Mouse (Mus musculus) megakaryocyte progenitor cell, adult 5-6 weeks (primary cell): ENCODE measurements around the gene Myd88. TPM values are rescaled to one million over a fixed set of nuclear protein-coding genes. Genes with fewer than 3 reads are reported as not detected.
"Not testable (repeated sequence)": the region's sequence is repeated elsewhere in the genome, so short reads cannot be mapped to it uniquely, and the experiment has no call there.

Source experiments
- ATAC-seq: replicated peaks from 2 replicates; pipeline ENCODE4 v1.8.0; 2016; ENCODE audit warnings: mild to moderate bottlenecking, moderate TSS enrichment, inconsistent platforms; ENCODE audit not compliant: poor library complexity
- total RNA-seq, 2 experiments: library from RNA; stranded (forward) in 1 of 2; stranded (reverse) in 1 of 2; fragments of 157-497, 149-512 nt in 1 of 2; fragments of 200-1000 nt in 1 of 2; gene quantifications; 2 replicates each; pipeline versions ENCODE4 v1.2.3 to v1.2.4; 2015 to 2017

Myd88 gene
- total RNA-seq (2015) (33.4 and 34.6 TPM in 2 replicates), total RNA-seq (2017) (21.2 and 23.1 TPM in 2 replicates)

GRCm38 (mm10) chr9:119340909-119341816, at the start of gene Myd88:
Myd88 (minus strand) TSS chr9:119341411.
- ATAC-seq, result peak; percentile 87

- no peak for ATAC-seq
Observed at GRCm38 (mm10) chr9:119390214-119390613, 49.0 kb upstream of the Myd88 start.

- peak; percentile 54; the same call in 1 of the 2 replicates for ATAC-seq
Observed at GRCm38 (mm10) chr9:119388956-119389355, 47.7 kb upstream of the Myd88 start.

DNA sequence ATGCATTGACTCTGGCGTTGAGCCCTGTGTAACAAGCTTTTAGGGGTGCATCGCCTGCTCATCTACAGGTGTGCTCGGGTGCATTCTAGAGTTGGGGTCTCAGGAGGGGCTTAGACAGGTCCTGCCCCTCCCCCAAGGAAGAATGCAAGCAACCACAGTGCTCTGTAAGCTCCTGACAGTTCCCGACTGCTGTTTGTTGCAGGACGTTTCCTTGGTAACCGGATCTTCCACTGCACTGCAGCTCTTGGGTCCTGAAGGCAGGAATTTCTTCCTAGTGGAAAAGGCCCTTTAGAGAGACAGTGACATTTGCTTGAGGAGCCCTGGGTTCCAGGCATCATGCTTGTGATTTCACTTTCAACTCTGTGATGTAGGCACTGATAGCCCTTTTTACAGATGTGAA, 41.4 kb upstream of the Myd88 start:
- ATAC-seq, result no peak

DNA sequence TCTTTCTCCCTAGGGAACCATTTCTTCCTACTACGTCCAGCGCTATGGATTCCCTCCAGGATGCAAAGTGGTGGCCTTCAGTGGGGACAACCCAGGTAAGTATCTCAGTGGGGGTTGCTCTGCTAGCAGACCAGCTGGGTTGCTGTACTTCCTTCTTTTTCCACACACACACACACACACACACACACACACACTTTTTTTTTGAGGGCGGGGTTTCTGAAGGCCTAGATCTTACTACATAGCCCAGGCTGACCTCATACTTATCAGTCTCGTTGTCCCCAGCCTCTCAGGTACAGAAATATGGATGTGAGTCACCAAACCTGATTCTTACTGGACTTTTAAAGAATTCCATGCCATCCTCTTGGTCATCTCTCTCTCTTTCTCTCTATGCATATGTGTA, 37.0 kb upstream of the Myd88 start:
- peak; percentile 52; the same call in 1 of the 2 replicates for ATAC-seq

DNA sequence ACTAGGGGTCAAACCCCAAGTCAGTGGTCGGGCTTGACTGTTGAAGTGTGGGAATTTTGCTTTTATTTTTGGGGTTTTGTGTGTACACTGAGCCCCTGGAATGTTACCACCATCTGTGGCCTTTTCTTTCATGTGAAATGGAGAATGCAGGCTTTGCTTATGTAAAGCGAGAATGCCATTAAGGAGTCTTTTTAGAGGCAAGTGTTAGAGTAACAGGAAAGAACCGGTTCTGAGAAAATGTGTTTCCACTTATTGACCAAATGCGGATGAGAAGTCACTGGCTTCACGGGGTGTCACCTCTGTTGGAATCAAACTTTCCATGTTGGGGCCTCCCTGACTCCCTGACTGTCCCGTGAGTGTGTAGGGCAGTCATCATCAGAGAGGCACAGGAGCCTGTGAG, 34.3 kb upstream of the Myd88 start:
- ATAC-seq, result no peak

DNA sequence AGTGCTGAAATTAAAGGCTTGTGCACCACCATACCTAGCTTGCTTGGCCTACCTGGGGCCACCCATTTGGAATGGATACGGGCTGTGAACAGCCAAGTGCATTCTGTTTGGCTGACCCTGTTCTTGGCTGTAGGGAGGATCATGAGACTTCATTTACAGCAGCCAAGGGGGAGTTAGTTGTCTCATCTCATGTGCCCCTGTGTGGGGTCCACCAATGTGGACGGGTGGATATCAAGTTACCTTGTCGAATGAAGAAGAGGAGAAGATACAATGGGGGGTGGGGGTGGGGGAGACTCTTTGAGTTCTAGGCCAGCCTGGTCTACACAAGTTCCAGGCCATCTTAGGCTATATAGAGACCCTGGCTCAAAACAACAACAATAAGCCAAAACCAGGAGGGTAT, 33.8 kb upstream of the Myd88 start:
- ATAC-seq, result no peak

- ATAC-seq, result no peak
Observed at GRCm38 (mm10) chr9:119371251-119371650, 30.0 kb upstream of the Myd88 start.

DNA sequence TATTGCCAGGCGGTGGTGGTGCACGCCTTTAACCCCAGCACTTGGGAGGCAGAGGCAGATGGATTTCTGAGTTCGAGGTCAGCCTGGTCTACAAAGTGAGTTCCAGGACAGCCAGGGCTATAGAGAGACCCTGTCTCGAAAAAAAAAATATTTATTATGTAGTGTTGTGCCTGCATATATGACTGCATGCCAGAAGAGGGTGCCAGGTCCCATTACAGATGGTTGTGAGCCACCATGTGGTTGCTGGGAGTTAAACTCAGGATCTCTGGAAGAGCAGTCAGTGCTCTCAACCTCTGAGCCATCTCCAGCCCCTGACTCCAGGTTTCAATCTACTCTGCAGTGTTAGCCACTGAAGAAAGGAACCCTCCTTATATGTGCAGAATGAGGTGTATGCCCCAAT, 29.6 kb upstream of the Myd88 start:
- ATAC-seq, result not testable (repeated sequence)

DNA sequence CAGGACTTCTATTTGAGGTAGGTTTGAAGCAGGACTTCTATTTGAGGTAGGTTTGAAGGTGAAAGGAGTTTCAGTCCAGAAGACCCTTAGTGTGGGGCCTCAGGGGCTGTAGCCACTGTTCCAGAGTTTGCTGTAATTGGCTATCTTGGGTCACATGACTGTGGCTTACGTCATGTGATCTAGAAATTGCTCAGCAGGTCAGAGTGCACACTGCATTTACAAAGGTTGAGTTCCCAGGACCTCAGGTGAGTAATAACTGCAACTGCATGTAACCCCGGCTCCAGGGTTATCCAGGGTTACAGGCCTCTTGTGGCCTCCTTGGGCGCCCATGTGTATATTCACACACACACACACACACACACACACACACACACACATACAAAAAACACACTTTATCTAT, 27.2 kb upstream of the Myd88 start:
- ATAC-seq, result no peak

- ATAC-seq, result peak; percentile 77
Observed at GRCm38 (mm10) chr9:119365284-119365683, 24.1 kb upstream of the Myd88 start, which contains the start of gene Slc22a14. Slc22a14 (minus strand) TSS chr9:119365553.

DNA sequence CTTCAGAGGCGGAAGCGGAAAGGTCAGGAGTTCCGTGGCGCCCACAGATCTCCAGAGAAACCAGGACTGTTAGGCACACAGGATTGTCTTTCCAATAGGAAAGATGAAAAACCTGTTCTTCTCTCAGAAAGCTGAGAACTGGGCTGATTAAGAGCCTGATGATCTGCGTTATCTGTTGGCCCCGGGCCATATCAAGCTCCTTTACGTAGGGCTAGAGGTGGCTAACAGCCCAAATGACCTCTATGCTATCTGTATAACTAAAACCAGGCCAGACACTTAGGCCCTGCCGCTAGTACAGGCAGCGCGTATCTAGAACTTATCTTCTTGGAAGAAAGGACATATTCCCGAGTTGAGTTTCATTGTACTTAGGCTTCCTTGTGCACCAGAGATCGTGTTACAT, 22.0 kb upstream of the Myd88 start:
- ATAC-seq, result no peak

GRCm38 (mm10) chr9:119361416-119361815, 20.2 kb upstream of the Myd88 start:
- ATAC-seq, result no peak

DNA sequence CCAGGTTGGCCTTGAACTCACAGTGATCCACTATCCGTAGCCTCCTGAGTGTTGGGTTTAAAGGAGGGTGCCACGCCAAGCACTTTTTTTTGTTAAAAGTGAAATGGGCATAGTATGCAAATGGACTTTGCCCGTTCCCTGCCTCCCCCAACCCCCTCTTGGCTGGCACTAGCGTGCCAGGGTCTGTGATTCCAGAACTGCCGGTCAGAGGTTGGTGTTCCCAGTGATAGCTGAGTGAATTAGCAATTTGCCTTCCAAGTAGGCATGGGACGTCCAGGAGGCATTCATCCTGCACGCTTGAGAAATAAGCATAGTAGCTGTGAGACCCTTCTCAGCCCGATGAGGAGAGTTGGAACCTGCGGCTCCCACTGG, 16.8 kb upstream of the Myd88 start:
- no peak for ATAC-seq

GRCm38 (mm10) chr9:119357331-119358057, 16.3 kb upstream of the Myd88 start, which contains the start of gene Xylb:
Xylb (plus strand) TSS chr9:119357381.
- peak; percentile 99 for ATAC-seq

- ATAC-seq, result no peak
Observed at GRCm38 (mm10) chr9:119355943-119356342, 14.7 kb upstream of the Myd88 start.

- no peak for ATAC-seq
Observed at GRCm38 (mm10) chr9:119353926-119354325, 12.7 kb upstream of the Myd88 start.

GRCm38 (mm10) chr9:119352060-119352459, 10.8 kb upstream of the Myd88 start:
- ATAC-seq, result peak; percentile 99

DNA sequence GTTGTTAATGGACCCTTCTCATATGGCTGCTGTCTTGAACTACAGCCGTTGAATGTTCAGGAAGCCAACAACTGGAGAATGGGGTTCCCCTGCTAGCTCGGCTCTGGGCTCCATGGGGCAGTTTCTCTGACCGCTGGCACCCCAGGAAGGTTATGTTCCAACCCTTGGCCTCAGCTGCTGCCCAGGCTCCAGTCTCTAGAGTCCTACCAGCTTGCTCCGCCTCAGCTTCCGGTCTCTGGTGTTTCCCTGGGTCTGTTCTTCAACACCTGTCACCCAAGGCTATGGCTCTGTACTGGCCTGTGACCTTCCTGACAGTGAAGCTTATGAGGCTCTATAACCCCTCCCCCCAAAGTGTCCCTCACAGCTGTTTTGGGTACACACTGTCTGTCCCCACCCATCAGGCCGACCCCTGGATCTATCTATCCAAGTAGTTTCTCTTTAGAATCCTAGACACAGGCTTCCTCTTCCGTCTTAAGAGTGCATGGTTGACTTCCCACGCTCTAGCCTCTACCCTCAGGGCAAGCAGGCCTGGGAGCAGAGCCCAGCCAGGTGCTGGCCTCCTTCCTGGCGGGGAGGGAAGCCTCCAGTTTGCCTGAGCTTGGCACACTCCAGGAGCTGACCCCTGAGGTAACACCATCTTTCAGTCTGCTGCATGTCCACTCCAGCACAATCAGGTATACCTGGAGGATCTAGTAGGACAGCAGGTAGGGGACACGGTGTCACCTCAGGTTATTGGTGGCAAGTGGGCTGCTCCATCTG, 9.9 kb upstream of the Myd88 start:
- ATAC-seq, result no peak

DNA sequence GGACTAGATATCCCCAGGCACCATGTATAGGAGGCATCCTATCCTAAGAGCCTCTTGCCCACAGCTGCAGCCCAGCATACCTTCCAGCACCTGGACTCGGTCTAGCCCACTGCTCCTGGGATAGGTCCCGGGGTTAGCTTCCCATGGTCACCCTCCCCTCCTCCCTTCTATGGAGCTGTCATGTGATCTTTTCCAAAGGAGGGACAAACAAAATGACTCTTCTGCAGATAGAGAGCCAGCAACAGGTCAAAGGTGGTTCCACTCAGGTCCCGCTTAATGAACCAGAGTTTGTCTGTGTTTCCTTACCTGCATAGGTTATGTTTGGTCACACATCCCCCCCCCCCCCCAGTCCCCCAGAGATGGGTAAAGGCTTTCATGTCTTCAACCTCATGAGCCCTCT, 9.3 kb upstream of the Myd88 start:
- ATAC-seq, result no peak

- no peak for ATAC-seq
Observed at GRCm38 (mm10) chr9:119346376-119346775, 5.2 kb upstream of the Myd88 start.
